Mouse (Mus musculus) liver, postnatal 0 days (tissue): ENCODE results near the gene Rasd2. TPM values are rescaled to one million over a fixed set of nuclear protein-coding genes. Genes with fewer than 3 reads are reported as not detected.

Source experiments
- ATAC-seq: fragments of 200-750 bp; cut with Nextera tagmentation; 2 replicates; pipeline ENCODE4 v1.8.0; 2017; ENCODE audit warnings: mild to moderate bottlenecking, moderate library complexity
- DNase-seq: peaks from one replicate; pipeline ENCODE4 v3.0.0-alpha.2; 2016
- H3K27ac ChIP-seq: fragments of 300-500 bp; sonication (generic); 2 replicates; pipeline ENCODE4 v1.5.1; 2014; ENCODE audit warnings: antibody characterized with exemption, moderate library complexity, mild to moderate bottlenecking, low read depth
- H3K27me3 ChIP-seq: fragments of 300-500 bp; sonication (generic); 2 replicates; pipeline ENCODE4 v1.6.1; 2014; ENCODE audit warnings: low read length, control low read depth, mixed read lengths; ENCODE audit not compliant: insufficient read depth
- H3K36me3 ChIP-seq: fragments of 300-500 bp; sonication (generic); replicated peaks from 2 replicates; pipeline ENCODE4 v1.6.1; 2014; ENCODE audit warnings: mild to moderate bottlenecking, control low read depth, low read length, moderate library complexity, mixed read lengths; ENCODE audit not compliant: insufficient read depth
- H3K4me1 ChIP-seq: fragments of 300-500 bp; sonication (generic); 2 replicates; pipeline ENCODE4 v1.6.1; 2014; ENCODE audit warnings: antibody characterized with exemption, mild to moderate bottlenecking, control low read depth; ENCODE audit not compliant: insufficient read depth
- H3K4me2 ChIP-seq: fragments of 300-500 bp; sonication (generic); 2 replicates; pipeline ENCODE4 v1.6.1; 2014; ENCODE audit warnings: low read depth, mild to moderate bottlenecking, low read length, moderate library complexity, mixed read lengths
- H3K4me3 ChIP-seq: fragments of 300-500 bp; sonication (generic); 2 replicates; pipeline ENCODE4 v1.5.1; 2014; ENCODE audit warnings: low read depth, low read length
- H3K9ac ChIP-seq: fragments of 300-500 bp; sonication (generic); replicated peaks from 2 replicates; pipeline ENCODE4 v1.6.1; 2014; ENCODE audit warnings: mild to moderate bottlenecking, moderate library complexity
- H3K9me3 ChIP-seq: fragments of 300-500 bp; sonication (generic); 2 replicates; pipeline ENCODE4 v1.6.1; 2016; ENCODE audit warnings: mild to moderate bottlenecking, control low read depth, low read length, mixed read lengths
- CTCF ChIP-seq: sonication (generic); IDR thresholded peaks from 2 replicates; pipeline ENCODE4 v1.5.1; 2016; ENCODE audit warnings: antibody characterized with exemption, low read depth
- EP300 ChIP-seq: IDR thresholded peaks from 2 replicates; pipeline ENCODE4 v1.6.1; 2016; ENCODE audit warnings: antibody characterized with exemption, low read depth, mild to moderate bottlenecking
- WGBS: fragments of 180-500 bp; shearing (Covaris S2); extraction: QIAGEN DNeasy Blood & Tissue Kit; methylation state at CpG from one replicate; pipeline ENCODE4 v1.1.7; 2014; ENCODE audit not compliant: insufficient replicate concordance; 5-methylcytosine and 5-hydroxymethylcytosine counted together
- polyA plus RNA-seq: library from polyadenylated mRNA; unstranded; fragments of >200 nt; fragmentation: Nextera tagmentation; extraction: Ambion mirVana; gene quantifications from 2 replicates; pipeline ENCODE4 v1.2.1, GENCODE M21; 2015

Gene Rasd2
- polyA plus RNA-seq, 1 experiment from 2014 or later, result 0.09 TPM

- peaks cover 53% of the 10 kb centered on the region for H3K27me3 ChIP-seq
- H3K36me3 ChIP-seq, result no peaks in the 10 kb centered on the region
- no peak overlapping the region for H3K27ac ChIP-seq
- no peaks in the 10 kb centered on the region for H3K9me3 ChIP-seq
- no peak overlapping the region for H3K9ac ChIP-seq
- WGBS, result 24% methylated on average over 5 of the region's 5 CpGs
- H3K4me2 ChIP-seq, result no peak overlapping the region
- no peak overlapping the region for H3K4me3 ChIP-seq
- no peak for TF ChIP-seq EP300
- no peak for TF ChIP-seq CTCF
- H3K4me1 ChIP-seq, result peaks cover 9% of the 10 kb centered on the region; the same call in 1 of the 2 replicates
- DNase-seq, result peak; percentile 12
- ATAC-seq, result no peak
Measured at GRCm38 (mm10) chr8:75215931-75216330, 2.2 kb downstream of the Rasd2 start.

DNA sequence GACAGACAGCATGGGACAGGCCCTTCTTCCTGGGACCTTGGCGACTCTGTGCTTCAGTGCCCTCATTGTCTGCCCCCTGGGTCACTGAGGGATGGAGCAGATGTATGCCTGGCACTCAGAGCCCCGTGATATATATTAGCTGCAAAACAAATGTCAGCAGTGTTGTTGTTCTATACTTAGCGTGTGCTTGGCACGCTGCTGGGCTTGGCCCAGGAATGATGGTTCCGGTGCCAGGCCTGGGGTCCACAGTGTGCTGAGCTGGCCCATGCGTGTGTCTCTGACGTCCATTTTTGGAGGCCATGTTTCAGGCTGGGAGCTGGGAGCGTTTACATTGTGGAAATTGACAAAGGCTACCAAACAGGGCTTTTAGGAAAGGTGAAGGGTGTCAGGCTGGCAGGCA lies 3.1 kb downstream of the Rasd2 start:
- no peak for DNase-seq
- 80% methylated on average over 8 of the region's 8 CpGs for WGBS
- H3K27me3 ChIP-seq, result peaks cover 44% of the 10 kb centered on the region

DNA sequence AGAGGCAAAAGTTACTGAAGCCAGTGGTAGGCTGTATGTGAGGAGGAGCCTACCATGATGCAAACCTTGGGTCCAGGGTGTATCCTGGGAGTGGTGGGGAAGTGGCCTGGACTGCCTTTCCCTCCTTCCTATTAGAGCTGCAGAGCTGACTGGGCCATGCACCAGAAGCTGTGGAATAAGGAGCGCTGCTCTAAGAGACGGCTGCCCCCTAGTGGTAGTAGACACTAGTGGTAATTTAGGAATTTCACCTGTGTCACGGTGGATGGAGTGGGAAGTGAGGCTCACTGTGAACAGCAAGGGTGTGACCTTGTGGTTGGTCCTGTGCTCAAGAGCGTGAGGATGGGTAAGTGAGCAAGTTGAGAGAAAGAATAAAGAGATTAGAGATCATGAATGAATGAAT lies 4.2 kb downstream of the Rasd2 start:
- no peaks in the 10 kb centered on the region for H3K36me3 ChIP-seq
- peak; percentile 47; the same call in 1 of the 2 replicates for ATAC-seq
- TF ChIP-seq CTCF, result peak; percentile 91
- TF ChIP-seq EP300, result no peak
- 7% methylated on average over 4 of the region's 4 CpGs for WGBS
- H3K4me1 ChIP-seq, result peaks cover 9% of the 10 kb centered on the region; the same call in 1 of the 2 replicates
- H3K4me2 ChIP-seq, result no peak overlapping the region
- peaks cover 33% of the 10 kb centered on the region for H3K27me3 ChIP-seq
- no peak overlapping the region for H3K27ac ChIP-seq
- peak; percentile 64 for DNase-seq
- no peak overlapping the region for H3K9ac ChIP-seq
- no peaks in the 10 kb centered on the region for H3K9me3 ChIP-seq
- H3K4me3 ChIP-seq, result no peak overlapping the region

More for the DNA sequence above, 3.1 kb downstream of the Rasd2 start:
- H3K4me1 ChIP-seq, result peaks cover 9% of the 10 kb centered on the region; the same call in 1 of the 2 replicates
- H3K4me3 ChIP-seq, result no peak overlapping the region
- H3K9ac ChIP-seq, result no peak overlapping the region
- no peak for ATAC-seq
- H3K9me3 ChIP-seq, result no peaks in the 10 kb centered on the region
- H3K36me3 ChIP-seq, result no peaks in the 10 kb centered on the region
- no peak for TF ChIP-seq CTCF
- no peak for TF ChIP-seq EP300
- no peak overlapping the region for H3K27ac ChIP-seq
- H3K4me2 ChIP-seq, result no peak overlapping the region

GRCm38 (mm10) chr8:75219877-75220738 lies 6.4 kb downstream of the Rasd2 start:
- no peak overlapping the region for H3K4me3 ChIP-seq
- H3K9me3 ChIP-seq, result no peaks in the 10 kb centered on the region
- H3K4me1 ChIP-seq, result no peaks in the 10 kb centered on the region
- H3K4me2 ChIP-seq, result no peak overlapping the region
- H3K36me3 ChIP-seq, result no peaks in the 10 kb centered on the region
- peak; percentile 65 for TF ChIP-seq CTCF
- no peak for TF ChIP-seq EP300
- H3K27me3 ChIP-seq, result peaks cover 12% of the 10 kb centered on the region
- H3K27ac ChIP-seq, result no peak overlapping the region
- DNase-seq (no peak), ATAC-seq (0 out of 2 replicates have a peak, but pooled peaks have one; percentile 11)
- WGBS, result 51% methylated on average over 5 of the region's 5 CpGs
- no peak overlapping the region for H3K9ac ChIP-seq

DNA sequence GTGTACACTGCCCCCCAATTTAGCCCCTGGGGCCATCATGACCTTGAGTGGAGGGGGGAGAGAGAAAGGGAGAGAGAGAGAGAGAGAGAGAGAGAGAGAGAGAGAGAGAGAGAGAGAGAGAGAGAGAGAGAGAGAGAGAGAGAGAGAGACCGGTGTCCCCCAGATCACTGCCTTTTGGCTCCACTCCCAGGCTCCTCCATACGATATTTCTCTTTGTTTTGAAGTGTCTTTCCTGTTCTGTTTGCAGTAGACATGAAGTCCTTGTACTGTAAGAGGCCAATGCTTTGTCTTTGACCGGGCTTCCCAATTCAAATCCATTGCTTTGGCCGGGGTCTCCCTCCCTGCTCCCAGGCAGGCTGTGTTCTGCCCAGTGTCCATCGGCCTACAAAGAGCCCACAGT lies 8.9 kb downstream of the Rasd2 start:
- no peak for ATAC-seq
- 61% methylated on average over 5 of the region's 5 CpGs for WGBS
- no peak for TF ChIP-seq EP300
- no peak for TF ChIP-seq CTCF
- Histone ChIP-seq H3K4me2 (no peak overlapping the region), H3K9ac (no peak overlapping the region), H3K4me1 (no peaks in the 10 kb centered on the region), H3K4me3 (no peak overlapping the region), H3K27ac (no peak overlapping the region), H3K27me3 (no peaks in the 10 kb centered on the region; the same call in 1 of the 2 replicates), H3K36me3 (no peaks in the 10 kb centered on the region), H3K9me3 (no peaks in the 10 kb centered on the region)
- DNase-seq, result no peak

DNA sequence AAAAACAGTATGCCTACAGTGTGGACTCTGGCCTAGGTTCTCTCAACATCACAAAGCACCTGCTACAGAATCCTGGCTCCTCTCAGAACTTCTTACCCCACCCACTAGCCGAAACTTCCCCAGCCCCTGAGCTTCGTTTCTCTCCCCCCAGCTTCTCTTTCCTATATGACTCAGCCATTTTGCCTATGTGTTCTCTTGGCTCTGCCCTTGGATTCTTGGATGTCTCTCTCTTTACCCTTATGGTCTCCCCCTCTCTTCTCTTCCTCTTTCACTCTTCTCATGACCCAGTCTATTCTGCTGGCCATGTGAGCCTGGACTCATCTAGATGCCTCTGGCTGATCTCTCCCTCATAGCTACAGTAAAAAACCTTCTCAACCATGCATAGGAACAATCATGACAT lies 13.0 kb downstream of the Rasd2 start:
- H3K4me2 ChIP-seq, result no peak overlapping the region
- 40% methylated on average over 2 of the region's 2 CpGs for WGBS
- no peak overlapping the region for H3K4me3 ChIP-seq
- H3K9ac ChIP-seq, result no peak overlapping the region
- TF ChIP-seq EP300 (no peak), CTCF (no peak)
- H3K27ac ChIP-seq, result no peak overlapping the region
- DNase-seq (no peak), ATAC-seq (no peak)
- H3K9me3 ChIP-seq, result no peaks in the 10 kb centered on the region
- H3K36me3 ChIP-seq, result no peaks in the 10 kb centered on the region
- no peaks in the 10 kb centered on the region for H3K27me3 ChIP-seq
- H3K4me1 ChIP-seq, result no peaks in the 10 kb centered on the region
